Mouse (Mus musculus): Measurements from ENCODE around the gene Rnf10.

DNA sequence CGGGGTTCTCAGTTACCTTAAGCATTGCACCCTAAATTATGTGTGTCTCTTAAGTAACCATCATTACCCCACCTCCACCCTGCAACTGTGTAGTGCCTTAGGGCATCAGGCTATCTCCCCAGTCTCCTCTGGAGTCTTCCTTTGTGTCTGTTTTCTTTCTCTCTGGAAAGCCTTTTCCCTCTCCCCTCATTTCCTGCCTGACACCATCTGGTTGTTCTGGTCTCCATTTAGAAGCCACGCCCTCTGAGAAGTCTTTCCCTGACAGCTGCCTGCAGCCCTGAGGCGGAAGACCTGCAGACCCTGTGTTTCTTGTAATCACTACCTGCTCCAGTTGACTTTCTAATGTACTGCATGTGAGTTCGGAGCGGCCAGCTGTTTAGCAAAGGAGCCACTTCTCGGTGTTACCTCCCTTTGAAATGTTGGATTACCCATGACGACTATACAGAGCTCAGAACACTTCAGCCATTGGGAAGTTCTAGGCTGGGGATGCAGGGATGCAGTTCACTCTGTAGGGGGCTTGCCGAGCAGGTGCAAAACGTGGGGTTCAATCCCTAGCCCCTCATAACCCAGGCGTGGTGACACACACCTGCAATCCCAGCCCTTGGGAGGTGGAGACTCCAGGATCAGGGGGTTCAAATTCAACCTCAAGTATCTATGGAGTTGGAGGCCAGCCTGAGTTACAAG, 45.1 kb upstream of the Rnf10 start:
- no peak for TF ChIP-seq CTCF (IDR thresholded peaks at IDR 0.05; ENCODE audit: control insufficient read depth, insufficient read depth, insufficient replicate concordance, low read depth, low read length)
- TF ChIP-seq POLR2A (IDR thresholded peaks at IDR 0.05; ENCODE audit: control insufficient read depth, low read depth, low read length): no peak
